Mouse (Mus musculus) neural tube, embryonic 11.5 days (tissue): ENCODE data around the gene Flt4. TPM values are rescaled to one million over a fixed set of nuclear protein-coding genes. Genes with fewer than 3 reads are reported as not detected.

Experiments
- ATAC-seq: fragments of 200-750 bp; cut with Nextera tagmentation; 2 replicates; pipeline ENCODE4 v1.8.0; 2017; ENCODE audit warnings: moderate number of reproducible peaks, mild to moderate bottlenecking, moderate TSS enrichment, moderate library complexity; ENCODE audit not compliant: insufficient read depth, low FRiP score, low TSS enrichment
- DNase-seq: peaks from one replicate; pipeline ENCODE4 v3.0.0-alpha.2; 2015; ENCODE audit warnings: low spot score
- H3K27ac ChIP-seq: fragments of 300-500 bp; sonication (generic); 2 replicates; pipeline ENCODE4 v1.5.1; 2014; ENCODE audit warnings: low read depth, mild to moderate bottlenecking, low read length
- H3K27me3 ChIP-seq: fragments of 300-500 bp; sonication (generic); 2 replicates; pipeline ENCODE4 v1.6.1; 2014; ENCODE audit warnings: mild to moderate bottlenecking, low read length, mixed read lengths; ENCODE audit not compliant: control insufficient read depth, insufficient read depth
- H3K36me3 ChIP-seq: fragments of 300-500 bp; sonication (generic); 2 replicates; pipeline ENCODE4 v1.6.1; 2014; ENCODE audit warnings: mild to moderate bottlenecking, low read length, moderate library complexity, mixed read lengths; ENCODE audit not compliant: control insufficient read depth, insufficient read depth
- H3K4me1 ChIP-seq: fragments of 300-500 bp; sonication (generic); 2 replicates; pipeline ENCODE4 v1.6.1; 2014; ENCODE audit warnings: low read length, mixed read lengths; ENCODE audit not compliant: control insufficient read depth, insufficient read depth
- H3K4me2 ChIP-seq: fragments of 300-500 bp; sonication (generic); 2 replicates; pipeline ENCODE4 v1.6.1; 2014; ENCODE audit warnings: low read depth, mild to moderate bottlenecking, moderate library complexity
- H3K4me3 ChIP-seq: fragments of 300-500 bp; sonication (generic); 2 replicates; pipeline ENCODE4 v1.5.1; 2014; ENCODE audit warnings: low read depth, low read length
- H3K9ac ChIP-seq: fragments of 300-500 bp; sonication (generic); 2 replicates; pipeline ENCODE4 v1.6.1; 2014; ENCODE audit warnings: mild to moderate bottlenecking, low read length
- H3K9me3 ChIP-seq: fragments of 300-500 bp; sonication (generic); 2 replicates; pipeline ENCODE4 v1.6.1; 2016; ENCODE audit warnings: low read length; ENCODE audit not compliant: control insufficient read depth
- WGBS: fragments of 180-500 bp; shearing (Covaris S2); extraction: QIAGEN DNeasy Blood & Tissue Kit; methylation state at CpG from one replicate; pipeline ENCODE4 v1.1.7; 2014; 5-methylcytosine and 5-hydroxymethylcytosine counted together
- polyA plus RNA-seq: library from polyadenylated mRNA; unstranded; fragments of >200 nt; fragmentation: Nextera tagmentation; extraction: Ambion mirVana; gene quantifications from 2 replicates; pipeline ENCODE4 v1.2.1, GENCODE M21; 2014

Gene Flt4
- polyA plus RNA-seq, 1 experiment from 2014 or later = 4.9 TPM

DNA sequence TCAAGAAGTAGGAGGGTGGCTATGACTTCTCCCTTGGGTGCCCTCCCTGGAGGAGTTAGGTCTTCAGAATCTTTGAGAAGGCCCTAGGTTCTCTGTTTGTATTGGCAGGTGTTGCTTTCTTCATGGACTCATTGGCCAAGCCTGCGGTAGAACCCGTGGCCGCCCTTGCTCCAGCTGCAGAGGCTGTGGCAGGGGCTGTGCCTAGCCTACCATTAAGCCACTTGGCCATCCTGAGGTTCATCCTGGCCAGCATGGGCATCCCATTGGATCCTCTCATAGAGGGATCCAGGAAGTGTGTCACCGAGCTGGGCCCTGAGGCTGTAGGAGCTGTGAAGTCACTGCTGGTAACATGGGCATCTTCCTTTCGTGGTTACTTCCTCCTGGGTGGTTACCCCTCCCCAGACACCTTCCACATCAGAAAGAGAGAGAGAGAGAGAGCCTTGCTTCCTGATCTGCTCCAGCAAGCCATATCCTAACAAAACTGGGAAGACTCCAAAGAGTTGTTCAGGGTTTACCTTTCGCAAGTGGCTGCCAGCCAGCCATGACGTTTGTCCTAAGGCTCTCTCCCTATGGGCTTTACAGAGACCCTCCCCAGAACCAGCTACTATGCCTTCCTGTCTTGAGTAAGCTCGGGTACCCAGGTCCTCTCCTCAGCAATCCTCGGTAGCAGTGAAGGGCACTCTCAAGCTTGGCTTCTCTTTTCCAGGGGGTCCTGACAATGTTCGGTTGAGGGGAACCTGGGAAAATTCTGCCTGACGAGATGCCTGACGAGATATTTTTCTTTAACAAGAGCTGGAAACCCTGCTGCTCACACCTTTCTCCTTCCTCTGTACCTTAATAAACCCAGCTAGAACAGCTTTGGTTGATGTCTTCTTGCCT, 55.4 kb downstream of the Flt4 start:
- ATAC-seq = peak; percentile 13; the same call in 1 of the 2 replicates
- H3K27me3 ChIP-seq = no peaks in the 10 kb centered on the region
- no peak overlapping the region for H3K4me2 ChIP-seq
- H3K4me3 ChIP-seq = no peak overlapping the region
- H3K9me3 ChIP-seq = no peaks in the 10 kb centered on the region
- DNase-seq = no peak
- no peak overlapping the region for H3K27ac ChIP-seq
- H3K36me3 ChIP-seq = no peaks in the 10 kb centered on the region
- H3K4me1 ChIP-seq = no peaks in the 10 kb centered on the region
- WGBS = 84% methylated on average over 12 of the region's 12 CpGs
- no peak overlapping the region for H3K9ac ChIP-seq

- H3K36me3 ChIP-seq = no peaks in the 10 kb centered on the region
- H3K9ac ChIP-seq = no peak overlapping the region
- H3K27ac ChIP-seq = no peak overlapping the region
- no peak for ATAC-seq
- no peak for DNase-seq
- no peak overlapping the region for H3K4me3 ChIP-seq
- H3K27me3 ChIP-seq = no peaks in the 10 kb centered on the region
- 83% methylated on average over 4 of the region's 4 CpGs for WGBS
- H3K4me2 ChIP-seq = no peak overlapping the region
- no peaks in the 10 kb centered on the region for H3K9me3 ChIP-seq
- H3K4me1 ChIP-seq = no peaks in the 10 kb centered on the region
Measured at GRCm38 (mm10) chr11:49665462-49665861, 56.4 kb downstream of the Flt4 start.

DNA sequence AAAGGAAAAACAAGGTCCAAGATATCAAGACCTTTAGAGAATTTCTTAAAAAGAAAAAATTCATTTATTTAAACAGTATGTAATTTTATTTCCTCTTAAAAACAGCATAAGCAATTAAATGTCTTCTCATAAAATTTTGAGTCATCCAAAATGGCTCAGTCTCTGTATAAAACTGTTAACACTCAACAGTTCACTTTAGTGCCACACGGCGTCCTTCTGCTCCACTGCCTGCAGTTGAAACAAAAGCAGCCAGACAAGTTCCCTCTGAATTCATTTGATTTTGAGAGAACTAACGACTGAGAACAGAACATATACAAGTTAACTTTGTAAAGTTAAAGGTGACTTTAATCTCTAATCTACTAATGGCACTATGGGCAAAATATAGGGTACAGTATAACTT, 64.4 kb downstream of the Flt4 start:
- Histone ChIP-seq H3K4me2 (no peak overlapping the region), H3K9ac (no peak overlapping the region), H3K27me3 (no peaks in the 10 kb centered on the region), H3K27ac (no peak overlapping the region), H3K9me3 (no peaks in the 10 kb centered on the region), H3K36me3 (peaks cover 7% of the 10 kb centered on the region), H3K4me1 (no peaks in the 10 kb centered on the region), H3K4me3 (no peak overlapping the region)
- WGBS = 90% methylated on average over 3 of the region's 3 CpGs
- no peak for ATAC-seq
- no peak for DNase-seq

- WGBS = 97% methylated on average over 12 of the region's 12 CpGs
- ATAC-seq (no peak), DNase-seq (no peak)
- H3K4me1 ChIP-seq = no peaks in the 10 kb centered on the region
- H3K9ac ChIP-seq = no peak overlapping the region
- no peaks in the 10 kb centered on the region for H3K27me3 ChIP-seq
- H3K36me3 ChIP-seq = no peaks in the 10 kb centered on the region; the same call in none of the 2 replicates
- no peaks in the 10 kb centered on the region for H3K9me3 ChIP-seq
- H3K4me3 ChIP-seq = no peak overlapping the region
- H3K4me2 ChIP-seq = no peak overlapping the region
- H3K27ac ChIP-seq = no peak overlapping the region
Measured at GRCm38 (mm10) chr11:49684237-49684973, 75.3 kb downstream of the Flt4 start.

DNA sequence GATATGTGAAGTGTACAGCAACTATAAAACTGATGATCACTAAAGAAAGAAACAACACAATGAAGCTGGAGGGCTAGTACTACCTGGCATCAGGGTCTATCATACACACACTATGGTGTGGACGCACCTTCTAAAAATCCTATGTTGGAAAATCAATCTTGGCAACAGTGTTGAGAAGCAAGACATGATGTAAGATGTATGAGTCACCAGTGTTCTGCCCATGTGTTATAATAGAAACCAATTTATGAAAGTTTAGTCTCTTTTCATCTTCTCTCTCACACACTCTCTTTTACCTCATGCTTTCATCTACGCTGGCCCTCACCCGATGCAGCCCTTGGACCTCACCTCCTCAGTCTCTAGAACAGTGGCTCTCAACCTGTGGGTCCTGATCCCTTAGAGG, 86.0 kb downstream of the Flt4 start:
- no peak overlapping the region for H3K4me2 ChIP-seq
- no peak overlapping the region for H3K4me3 ChIP-seq
- no peaks in the 10 kb centered on the region for H3K27me3 ChIP-seq
- DNase-seq (no peak), ATAC-seq (no peak)
- H3K36me3 ChIP-seq = peaks cover 3% of the 10 kb centered on the region
- no peaks in the 10 kb centered on the region for H3K4me1 ChIP-seq
- H3K9ac ChIP-seq = no peak overlapping the region
- 94% methylated on average over 3 of the region's 3 CpGs for WGBS
- H3K27ac ChIP-seq = no peak overlapping the region
- no peaks in the 10 kb centered on the region for H3K9me3 ChIP-seq

- H3K9ac ChIP-seq = no peak overlapping the region
- H3K4me3 ChIP-seq = no peak overlapping the region
- no peaks in the 10 kb centered on the region for H3K9me3 ChIP-seq
- peaks cover 3% of the 10 kb centered on the region for H3K36me3 ChIP-seq
- H3K27ac ChIP-seq = no peak overlapping the region
- no peaks in the 10 kb centered on the region for H3K27me3 ChIP-seq
- no peak overlapping the region for H3K4me2 ChIP-seq
- no peak for ATAC-seq
- 97% methylated on average over 2 of the region's 2 CpGs for WGBS
- DNase-seq = no peak
- no peaks in the 10 kb centered on the region for H3K4me1 ChIP-seq
Measured at GRCm38 (mm10) chr11:49695695-49696094, 86.6 kb downstream of the Flt4 start.

DNA sequence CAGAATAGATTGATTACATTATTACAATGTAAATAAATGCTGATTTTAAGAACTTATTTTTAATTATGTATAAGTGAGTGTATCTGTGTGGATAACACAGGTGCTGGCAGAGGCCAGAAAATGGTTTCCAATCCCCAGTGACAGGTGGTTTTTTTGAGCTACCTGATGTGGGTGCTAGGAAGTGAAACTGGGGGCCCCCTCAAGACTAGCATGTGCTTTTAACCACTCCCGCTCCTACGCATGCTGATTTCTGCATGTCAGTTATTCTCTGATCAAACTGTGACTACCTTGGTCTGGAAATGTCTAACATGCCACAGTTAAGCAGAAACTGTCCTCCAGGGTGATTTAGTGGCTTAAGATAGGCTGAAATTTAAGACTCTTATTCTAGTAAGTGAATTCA, 87.4 kb downstream of the Flt4 start:
- H3K36me3 ChIP-seq = peaks cover 3% of the 10 kb centered on the region
- H3K27me3 ChIP-seq = no peaks in the 10 kb centered on the region
- H3K4me1 ChIP-seq = no peaks in the 10 kb centered on the region
- H3K4me2 ChIP-seq = no peak overlapping the region
- ATAC-seq (no peak), DNase-seq (no peak)
- H3K9ac ChIP-seq = no peak overlapping the region
- H3K27ac ChIP-seq = no peak overlapping the region
- WGBS = 91% methylated on average over 2 of the region's 2 CpGs
- H3K9me3 ChIP-seq = no peaks in the 10 kb centered on the region
- H3K4me3 ChIP-seq = no peak overlapping the region

GRCm38 (mm10) chr11:49697779-49698178, 88.7 kb downstream of the Flt4 start:
- H3K27ac ChIP-seq = no peak overlapping the region
- no peak for DNase-seq
- 93% methylated on average over 5 of the region's 5 CpGs for WGBS

More at GRCm38 (mm10) chr11:49697779-49698178, 88.7 kb downstream of the Flt4 start:
- ATAC-seq = no peak
- no peak overlapping the region for H3K9ac ChIP-seq
- no peaks in the 10 kb centered on the region for H3K4me1 ChIP-seq
- no peak overlapping the region for H3K4me3 ChIP-seq
- no peaks in the 10 kb centered on the region for H3K9me3 ChIP-seq
- H3K27me3 ChIP-seq = no peaks in the 10 kb centered on the region
- peaks cover 9% of the 10 kb centered on the region for H3K36me3 ChIP-seq
- H3K4me2 ChIP-seq = no peak overlapping the region
